10 mouse cellular contexts compared by ENCODE assay signal in the genomic region with DNA sequence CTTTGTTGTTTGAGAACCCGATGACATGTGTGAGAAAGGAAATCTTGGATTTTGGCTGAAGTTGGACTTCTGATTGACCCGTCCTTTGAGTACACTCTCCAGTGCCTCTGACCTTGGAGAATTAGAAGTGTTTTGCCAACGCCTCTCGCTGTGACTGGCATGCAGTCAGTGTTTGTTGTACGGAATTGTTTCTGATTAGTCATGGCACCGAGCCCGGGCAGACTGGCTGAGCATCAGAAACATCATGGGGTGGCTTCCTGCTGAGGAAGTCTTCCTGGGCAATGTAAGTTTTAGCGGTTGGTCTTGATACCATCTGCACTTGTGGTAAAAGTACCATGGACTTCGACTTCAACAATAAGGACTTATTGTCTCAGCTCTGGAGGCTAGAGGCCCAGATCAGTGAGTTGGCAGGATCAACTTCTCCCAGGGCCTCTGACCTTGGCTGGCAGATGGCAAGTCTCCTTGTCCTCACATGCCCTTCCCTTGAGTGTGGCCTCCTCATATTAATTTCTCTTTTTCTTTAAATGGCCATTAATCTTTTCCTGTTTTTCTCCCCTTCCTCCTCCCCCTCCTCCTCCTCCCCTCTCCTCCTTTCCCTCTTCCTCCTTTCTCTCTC. TPM values are rescaled to one million over a fixed set of nuclear protein-coding genes. Genes with fewer than 3 reads are reported as not detected.
A peak's percentile ranks its signal among the peaks of the same experiment; 100 is the strongest.
DNase-seq lines count a peak whose midpoint lies in the region; ATAC-seq and TF ChIP-seq lines count a peak whose summit lies in the region.
"Had no signal": no experiment of that assay in that cellular context is flagged by ENCODE, and none has a peak within 500 bp of the region (broad histone marks: within the 10 kb centered on the region; RNA-seq: fewer than 3 reads in every experiment).

No protein-coding gene starts in this region.

- ATAC-seq in midbrain, embryonic 14.5 days (ENCODE audit: low FRiP score, low TSS enrichment), result no peak
- peak; percentile 72; the same call in 1 of the 2 replicates for ATAC-seq in heart, embryonic 15.5 days (replicated peaks; ENCODE audit: insufficient number of reproducible peaks, insufficient read depth, low FRiP score, low read depth)

- peak; percentile 38 to 76 for DNase-seq in adrenal gland, adult (ENCODE audit: inconsistent age in 2 of 2, low spot score in 1 of 2)
- DNase-seq in adrenal gland, postnatal 4 days (ENCODE audit: low spot score in 2 of 2), result no peak
- peak; percentile 51 for DNase-seq in midbrain, embryonic 14.5 days
- no peak for DNase-seq in midbrain, embryonic 10.5 days (ENCODE audit: low spot score)
- peak; percentile 26 to 35 for DNase-seq in left cerebral cortex, postnatal 36 days (ENCODE audit: low spot score in 2 of 2)
- DNase-seq in thymus, adult 2 months, result no peak
- DNase-seq in retina, postnatal 1 day, result no peak

- H3K4me1 ChIP-seq in midbrain, embryonic 14.5 days (ENCODE audit: control insufficient read depth, insufficient read depth, low read length), result no peaks in the 10 kb centered on the region
- H3K4me1 ChIP-seq in midbrain, embryonic 10.5 days, result no peaks in the 10 kb centered on the region
- peaks cover 2% of the 10 kb centered on the region for H3K4me1 ChIP-seq in heart, embryonic 15.5 days (replicated peaks)
- H3K4me1 ChIP-seq in thymus, adult 2 months (replicated peaks; ENCODE audit: control insufficient read depth, insufficient read depth, low read length), result no peaks in the 10 kb centered on the region
- H3K4me1 ChIP-seq: neural tube, embryonic 12.5 days had no signal

- TF ChIP-seq POLR2A in thymus, adult 2 months (IDR thresholded peaks at IDR 0.05; ENCODE audit: control insufficient read depth, extremely low read depth, insufficient read depth, low read length, poor library complexity), result no peak

- 42% methylated on average over 9 of the region's 9 CpGs for WGBS in midbrain, embryonic 14.5 days
- WGBS in midbrain, embryonic 10.5 days, result 74% methylated on average over 9 of the region's 9 CpGs
- 44% methylated on average over 9 of the region's 9 CpGs for WGBS in heart, embryonic 15.5 days
- 19% methylated on average over 9 of the region's 9 CpGs for WGBS in thymus, adult 2 months

- H3K9me3 ChIP-seq in midbrain, embryonic 14.5 days (ENCODE audit: control insufficient read depth, low read length), result no peaks in the 10 kb centered on the region
- no peaks in the 10 kb centered on the region for H3K9me3 ChIP-seq in midbrain, embryonic 10.5 days (replicated peaks)
- 0 out of 2 replicates have a peak, but pooled peaks cover 6% of the 10 kb centered on the region for H3K9me3 ChIP-seq in heart, embryonic 15.5 days (replicated peaks)
- H3K9me3 ChIP-seq: neural tube, embryonic 12.5 days had no signal

- TF ChIP-seq CTCF in thymus, adult 2 months (IDR thresholded peaks at IDR 0.05; ENCODE audit: borderline replicate concordance, control insufficient read depth, extremely low read depth, insufficient read depth, low read length, poor library complexity), result no peak

- H3K9ac ChIP-seq in midbrain, embryonic 14.5 days (replicated peaks; ENCODE audit: low read length), result no peak overlapping the region
- no peak overlapping the region for H3K9ac ChIP-seq in heart, embryonic 15.5 days
- H3K9ac ChIP-seq: neural tube, embryonic 12.5 days had no signal

- H3K36me3 ChIP-seq in midbrain, embryonic 14.5 days (ENCODE audit: control insufficient read depth, insufficient read depth, low read length), result no peaks in the 10 kb centered on the region
- H3K36me3 ChIP-seq in midbrain, embryonic 10.5 days, result no peaks in the 10 kb centered on the region
- no peaks in the 10 kb centered on the region for H3K36me3 ChIP-seq in heart, embryonic 15.5 days
- no peaks in the 10 kb centered on the region for H3K36me3 ChIP-seq in thymus, adult 2 months (ENCODE audit: control insufficient read depth, insufficient read depth, low read length)
- H3K36me3 ChIP-seq: neural tube, embryonic 12.5 days had no signal

- H3K4me3 ChIP-seq in midbrain, embryonic 14.5 days (replicated peaks; ENCODE audit: low read depth, low read length), result no peak overlapping the region
- H3K4me3 ChIP-seq in midbrain, embryonic 10.5 days, result no peak overlapping the region
- H3K4me3 ChIP-seq in heart, embryonic 15.5 days, result no peak overlapping the region
- H3K4me3 ChIP-seq in thymus, adult 2 months (ENCODE audit: control insufficient read depth, insufficient read depth, low read length), result no peak overlapping the region
- H3K4me3 ChIP-seq: neural tube, embryonic 12.5 days had no signal

- intact Hi-C loops in left cerebral cortex, postnatal 36 days (cut with DNase I), result no loop called here

- no peak overlapping the region for H3K4me2 ChIP-seq in midbrain, embryonic 14.5 days (ENCODE audit: low read length)
- no peak overlapping the region for H3K4me2 ChIP-seq in heart, embryonic 15.5 days
- H3K4me2 ChIP-seq: neural tube, embryonic 12.5 days had no signal

- no peak overlapping the region for H3K27ac ChIP-seq in midbrain, embryonic 14.5 days (replicated peaks; ENCODE audit: low read depth, low read length)
- no peak overlapping the region for H3K27ac ChIP-seq in midbrain, embryonic 10.5 days (replicated peaks)
- H3K27ac ChIP-seq in heart, embryonic 15.5 days, result peak overlapping the region; percentile 49
- H3K27ac ChIP-seq in thymus, adult 2 months (ENCODE audit: control insufficient read depth, insufficient read depth, low read length), result no peak overlapping the region
- H3K27ac ChIP-seq: neural tube, embryonic 12.5 days had no signal

- no peaks in the 10 kb centered on the region for H3K27me3 ChIP-seq in midbrain, embryonic 14.5 days (ENCODE audit: control insufficient read depth, insufficient read depth, low read length)
- H3K27me3 ChIP-seq in midbrain, embryonic 10.5 days (ENCODE audit: low read depth, poor library complexity, severe bottlenecking), result no peaks in the 10 kb centered on the region
- no peaks in the 10 kb centered on the region for H3K27me3 ChIP-seq in heart, embryonic 15.5 days
- no peaks in the 10 kb centered on the region for H3K27me3 ChIP-seq in thymus, adult 2 months (ENCODE audit: control insufficient read depth, insufficient read depth, low read length)
- H3K27me3 ChIP-seq: neural tube, embryonic 12.5 days had no signal

RNA-seq across cellular contexts. Expression of a gene that starts 28.3 kb away (rescaled TPM):
- total RNA-seq in adrenal gland, postnatal 4 days (2021), result not detected
- not detected in 2 replicates for polyA plus RNA-seq in midbrain, embryonic 14.5 days (2014; fragmentation: Nextera tagmentation; extraction: Ambion mirVana)
- not detected in 2 replicates for polyA plus RNA-seq in midbrain, embryonic 10.5 days (2016; fragmentation: Nextera tagmentation; extraction: Ambion mirVana)
- polyA plus RNA-seq in heart, embryonic 15.5 days (2015; fragmentation: Nextera tagmentation; extraction: Ambion mirVana), result not detected in 2 replicates
- not detected for total RNA-seq in left cerebral cortex, postnatal 36 days (2021)
- polyA plus RNA-seq in thymus, adult 2 months (2012; rRNA removed), result not detected in 2 replicates
- total RNA-seq: left cerebral cortex, adult 18-20 months had no signal
- polyA plus RNA-seq: neural tube, embryonic 12.5 days had no signal

Comparison
In these comparisons a context has a peak if more than half of its experiments do, and no peak if none do; other contexts are left out.
1. DNase-seq: peak in adrenal gland, adult (2 of 2), midbrain, embryonic 14.5 days (single experiment) and left cerebral cortex, postnatal 36 days (2 of 2); none in adrenal gland, postnatal 4 days (0 of 2), midbrain, embryonic 10.5 days (single experiment), thymus, adult 2 months (single experiment) and retina, postnatal 1 day (single experiment).